Comparison of ENCODE assay signal across 9 mouse cellular contexts in genomic region chr6:41091177-41091829, GRCm38 (mm10). TPM values are rescaled to one million over a fixed set of nuclear protein-coding genes. Genes with fewer than 3 reads are reported as not detected.
DNase-seq lines count a peak whose midpoint lies in the region; ATAC-seq and TF ChIP-seq lines count a peak whose summit lies in the region.
"Had no signal": no experiment of that assay in that cellular context is flagged by ENCODE, and none has a peak within 500 bp of the region (broad histone marks: within the 10 kb centered on the region; RNA-seq: fewer than 3 reads in every experiment).

No protein-coding gene starts in this region.

- no peak overlapping the region for H3K27ac ChIP-seq in limb, embryonic 14.5 days (replicated peaks; ENCODE audit: low read depth, low read length)
- H3K27ac ChIP-seq in limb, embryonic 10.5 days, result no peak overlapping the region
- no peak overlapping the region for H3K27ac ChIP-seq in embryonic facial prominence, embryonic 14.5 days (replicated peaks; ENCODE audit: low read depth, low read length)
- H3K27ac ChIP-seq: limb, embryonic 13.5 days had no signal

- no peak overlapping the region for H3K9ac ChIP-seq in limb, embryonic 14.5 days (ENCODE audit: low read depth, low read length, severe bottlenecking)
- H3K9ac ChIP-seq in embryonic facial prominence, embryonic 14.5 days (ENCODE audit: low read depth, low read length), result no peak overlapping the region
- H3K9ac ChIP-seq: limb, embryonic 13.5 days had no signal

- H3K27me3 ChIP-seq in limb, embryonic 14.5 days (ENCODE audit: control insufficient read depth, insufficient read depth, low read length), result no peaks in the 10 kb centered on the region
- no peaks in the 10 kb centered on the region for H3K27me3 ChIP-seq in limb, embryonic 10.5 days (ENCODE audit: low read depth, poor library complexity, severe bottlenecking)
- H3K27me3 ChIP-seq in embryonic facial prominence, embryonic 14.5 days (replicated peaks; ENCODE audit: control insufficient read depth, insufficient read depth, low read length), result no peaks in the 10 kb centered on the region
- H3K27me3 ChIP-seq: limb, embryonic 13.5 days had no signal

- DNase-seq in cerebellum, adult 9-10 months, result no peak
- peak; percentile 14 for DNase-seq in limb, embryonic 14.5 days (ENCODE audit: low spot score)
- no peak for DNase-seq in limb, embryonic 10.5 days (ENCODE audit: low spot score)
- peak; percentile 16 for DNase-seq in embryonic facial prominence, embryonic 14.5 days (ENCODE audit: low spot score)
- DNase-seq in naive thymus-derived CD4-positive, alpha-beta T cell, adult 2 months (ENCODE audit: low read depth), result peak; percentile 52
- DNase-seq in adrenal gland, postnatal 4 days (ENCODE audit: low spot score in 2 of 2), result no peak

- no peaks in the 10 kb centered on the region for H3K4me1 ChIP-seq in limb, embryonic 14.5 days (ENCODE audit: control insufficient read depth, insufficient read depth, low read length)
- H3K4me1 ChIP-seq in limb, embryonic 10.5 days, result no peaks in the 10 kb centered on the region
- no peaks in the 10 kb centered on the region for H3K4me1 ChIP-seq in embryonic facial prominence, embryonic 14.5 days (ENCODE audit: control insufficient read depth, insufficient read depth, low read length)
- H3K4me1 ChIP-seq: limb, embryonic 13.5 days had no signal

- 44% methylated on average over 4 of the region's 4 CpGs for WGBS in limb, embryonic 14.5 days
- WGBS in limb, embryonic 10.5 days, result 41% methylated on average over 4 of the region's 4 CpGs
- WGBS in embryonic facial prominence, embryonic 14.5 days, result 43% methylated on average over 4 of the region's 4 CpGs

- ATAC-seq in cerebellum, adult (ENCODE audit: insufficient number of reproducible peaks, low FRiP score, low TSS enrichment), result peak; percentile 36; the same call in 1 of the 2 replicates
- no peak for ATAC-seq in limb, embryonic 14.5 days (ENCODE audit: low FRiP score, low read depth)
- no peak for ATAC-seq in embryonic facial prominence, embryonic 14.5 days (ENCODE audit: low read depth)
- no peak for ATAC-seq in monocyte, adult 5-6 weeks (replicated peaks; ENCODE audit: insufficient number of reproducible peaks, low FRiP score, low TSS enrichment, poor library complexity, severe bottlenecking)

- no peak overlapping the region for H3K4me2 ChIP-seq in limb, embryonic 14.5 days (replicated peaks; ENCODE audit: low read depth, low read length, severe bottlenecking)
- H3K4me2 ChIP-seq in embryonic facial prominence, embryonic 14.5 days (ENCODE audit: low read depth, low read length), result no peak overlapping the region
- H3K4me2 ChIP-seq: limb, embryonic 13.5 days had no signal

- H3K9me3 ChIP-seq in limb, embryonic 14.5 days (ENCODE audit: control insufficient read depth, low read length), result no peaks in the 10 kb centered on the region
- no peaks in the 10 kb centered on the region for H3K9me3 ChIP-seq in limb, embryonic 10.5 days (replicated peaks)
- H3K9me3 ChIP-seq in embryonic facial prominence, embryonic 14.5 days (ENCODE audit: control insufficient read depth, low read length), result no peaks in the 10 kb centered on the region
- H3K9me3 ChIP-seq: limb, embryonic 13.5 days had no signal

- H3K4me3 ChIP-seq in limb, embryonic 14.5 days (replicated peaks; ENCODE audit: low read length), result no peak overlapping the region
- H3K4me3 ChIP-seq in limb, embryonic 10.5 days, result no peak overlapping the region
- H3K4me3 ChIP-seq in embryonic facial prominence, embryonic 14.5 days (ENCODE audit: low read depth, low read length), result no peak overlapping the region
- H3K4me3 ChIP-seq: limb, embryonic 13.5 days had no signal

- H3K36me3 ChIP-seq in limb, embryonic 14.5 days (ENCODE audit: control insufficient read depth, insufficient read depth, low read length), result no peaks in the 10 kb centered on the region
- H3K36me3 ChIP-seq in limb, embryonic 10.5 days, result no peaks in the 10 kb centered on the region
- H3K36me3 ChIP-seq in embryonic facial prominence, embryonic 14.5 days (ENCODE audit: control insufficient read depth, insufficient read depth, low read length), result no peaks in the 10 kb centered on the region
- H3K36me3 ChIP-seq: limb, embryonic 13.5 days had no signal

- TF ChIP-seq POLR2A in limb, embryonic 14.5 days (IDR thresholded peaks at IDR 0.05; ENCODE audit: borderline replicate concordance, extremely low read depth, insufficient read depth, insufficient read length), result no peak

RNA-seq across cellular contexts. Expression of gene 2210010C04Rik, which starts 56.0 kb away (rescaled TPM):
- 0.03 and 0.04 TPM in 2 replicates for polyA plus RNA-seq in limb, embryonic 14.5 days (2012; rRNA removed)
- polyA plus RNA-seq in limb, embryonic 14.5 days (2014; fragmentation: Nextera tagmentation; extraction: Ambion mirVana), result not detected in 2 replicates
- polyA plus RNA-seq in limb, embryonic 10.5 days (2016; fragmentation: Nextera tagmentation; extraction: Ambion mirVana), result not detected in 2 replicates
- not detected in 2 replicates for polyA plus RNA-seq in embryonic facial prominence, embryonic 14.5 days (2014; fragmentation: Nextera tagmentation; extraction: Ambion mirVana)
- 100 to 1,000 TPM in 1 of 2 experiments, not detected in 1; 358 TPM for total RNA-seq in adrenal gland, postnatal 4 days (2021)
- not detected in 3 replicates for total RNA-seq in monocyte, adult 5-6 weeks (2017)
- polyA plus RNA-seq: limb, embryonic 13.5 days had no signal

Comparison
In these comparisons a context has a peak if more than half of its experiments do, and no peak if none do; other contexts are left out.
1. DNase-seq: peak in limb, embryonic 14.5 days (single experiment), embryonic facial prominence, embryonic 14.5 days (single experiment) and naive thymus-derived CD4-positive, alpha-beta T cell, adult 2 months (single experiment); none in cerebellum, adult 9-10 months (single experiment), limb, embryonic 10.5 days (single experiment) and adrenal gland, postnatal 4 days (0 of 2).